9 mouse cellular contexts compared by ENCODE assay signal in genomic region chr7:98103002-98103941, GRCm38 (mm10). TPM values are rescaled to one million over a fixed set of nuclear protein-coding genes. Genes with fewer than 3 reads are reported as not detected.
DNase-seq lines count a peak whose midpoint lies in the region; ATAC-seq and TF ChIP-seq lines count a peak whose summit lies in the region.
"Had no signal": no experiment of that assay in that cellular context is flagged by ENCODE, and none has a peak within 500 bp of the region (broad histone marks: within the 10 kb centered on the region; RNA-seq: fewer than 3 reads in every experiment).

No protein-coding gene starts in this region.

- peak; percentile 71 for TF ChIP-seq CTCF in liver, adult 2 months (IDR thresholded peaks at IDR 0.05; ENCODE audit: low read depth, low read length)

- peaks cover 5% of the 10 kb centered on the region; the same call in 1 of the 2 replicates for H3K79me2 ChIP-seq in liver, adult 2 months (ENCODE audit: control insufficient read depth, insufficient read depth, low read length)

- peak; percentile 26; the same call in 1 of the 2 replicates for ATAC-seq in heart, embryonic 13.5 days (ENCODE audit: extremely low read depth, insufficient number of reproducible peaks, low FRiP score, low TSS enrichment)
- ATAC-seq in kidney, embryonic 16.5 days (ENCODE audit: low FRiP score, low TSS enrichment), result 0 out of 2 replicates have a peak, but pooled peaks have one; percentile 14
- ATAC-seq in stomach, embryonic 14.5 days (ENCODE audit: insufficient number of reproducible peaks, insufficient read depth, low FRiP score, low read depth), result no peak
- ATAC-seq: Patski had no signal

- 12% methylated on average over 21 of the region's 26 CpGs for WGBS in heart, embryonic 13.5 days
- 14% methylated on average over 24 of the region's 26 CpGs for WGBS in kidney, embryonic 16.5 days
- WGBS in liver, adult 2 months, result 4% methylated on average over 22 of the region's 26 CpGs
- 12% methylated on average over 24 of the region's 26 CpGs for WGBS in stomach, embryonic 14.5 days

- H3K27me3 ChIP-seq in erythroblast, embryonic 14.5 days (ENCODE audit: control insufficient read depth), result no peaks in the 10 kb centered on the region
- no peaks in the 10 kb centered on the region for H3K27me3 ChIP-seq in heart, embryonic 13.5 days (replicated peaks)
- no peaks in the 10 kb centered on the region for H3K27me3 ChIP-seq in kidney, embryonic 16.5 days (ENCODE audit: insufficient read depth, low read length)
- H3K27me3 ChIP-seq in liver, adult 2 months (ENCODE audit: control insufficient read depth, insufficient read depth, low read length), result no peaks in the 10 kb centered on the region
- H3K27me3 ChIP-seq in stomach, embryonic 14.5 days (ENCODE audit: control insufficient read depth, insufficient read depth, low read length), result no peaks in the 10 kb centered on the region
- H3K27me3 ChIP-seq: Patski had no signal

- no peak for TF ChIP-seq POLR2A in liver, adult 2 months (IDR thresholded peaks at IDR 0.05; ENCODE audit: extremely low read depth, insufficient read depth, low read length)

- H3K4me3 ChIP-seq in erythroblast, embryonic 14.5 days (replicated peaks), result peak overlapping the region; percentile 25
- H3K4me3 ChIP-seq in heart, embryonic 13.5 days, result peak overlapping the region; percentile 42
- H3K4me3 ChIP-seq in kidney, embryonic 16.5 days (ENCODE audit: low read length), result peak overlapping the region; percentile 20
- H3K4me3 ChIP-seq in liver, adult 2 months (ENCODE audit: insufficient read depth, low read depth, low read length), result peak overlapping the region; percentile 31
- peak overlapping the region; percentile 22 for H3K4me3 ChIP-seq in stomach, embryonic 14.5 days (ENCODE audit: low read depth, low read length)

- peak overlapping the region; percentile 80 for H3K9ac ChIP-seq in heart, embryonic 13.5 days
- H3K9ac ChIP-seq in kidney, embryonic 16.5 days (replicated peaks; ENCODE audit: low read length), result peak overlapping the region; percentile 58
- H3K9ac ChIP-seq in liver, adult 2 months (ENCODE audit: low read depth, low read length), result peak overlapping the region; percentile 32
- H3K9ac ChIP-seq in stomach, embryonic 14.5 days (replicated peaks; ENCODE audit: low read depth, low read length), result peak overlapping the region; percentile 28; the same call in 1 of the 2 replicates

- no peaks in the 10 kb centered on the region; the same call in 1 of the 2 replicates for H3K36me3 ChIP-seq in erythroblast, embryonic 14.5 days (ENCODE audit: control insufficient read depth)
- H3K36me3 ChIP-seq in heart, embryonic 13.5 days, result no peaks in the 10 kb centered on the region
- no peaks in the 10 kb centered on the region for H3K36me3 ChIP-seq in kidney, embryonic 16.5 days (ENCODE audit: insufficient read depth, low read length)
- no peaks in the 10 kb centered on the region for H3K36me3 ChIP-seq in liver, adult 2 months (ENCODE audit: control insufficient read depth, insufficient read depth, low read length)
- no peaks in the 10 kb centered on the region for H3K36me3 ChIP-seq in stomach, embryonic 14.5 days (ENCODE audit: control insufficient read depth, insufficient read depth, low read length)

- H3K4me1 ChIP-seq in erythroblast, embryonic 14.5 days (ENCODE audit: control insufficient read depth), result peaks cover 6% of the 10 kb centered on the region
- H3K4me1 ChIP-seq in heart, embryonic 13.5 days, result peaks cover 32% of the 10 kb centered on the region
- H3K4me1 ChIP-seq in kidney, embryonic 16.5 days (ENCODE audit: insufficient read depth, low read length), result peaks cover 29% of the 10 kb centered on the region
- peaks cover 28% of the 10 kb centered on the region for H3K4me1 ChIP-seq in liver, adult 2 months (ENCODE audit: control insufficient read depth, insufficient read depth, low read length)
- H3K4me1 ChIP-seq in stomach, embryonic 14.5 days (ENCODE audit: control insufficient read depth, insufficient read depth, low read length), result 0 out of 2 replicates have a peak, but pooled peaks cover 2% of the 10 kb centered on the region

- H3K27ac ChIP-seq in heart, embryonic 13.5 days (replicated peaks), result peak overlapping the region; percentile 72
- peak overlapping the region; percentile 86; the same call in 1 of the 2 replicates for H3K27ac ChIP-seq in kidney, embryonic 16.5 days (ENCODE audit: low read length)
- H3K27ac ChIP-seq in liver, adult 2 months (replicated peaks; ENCODE audit: insufficient read depth, low read depth, low read length), result peak overlapping the region; percentile 94
- H3K27ac ChIP-seq in stomach, embryonic 14.5 days (ENCODE audit: low read length), result peak overlapping the region; percentile 21; the same call in 1 of the 2 replicates

- peak; percentile 19 for DNase-seq in A20 (ENCODE audit: low read depth, low spot score)
- DNase-seq in brain, embryonic 18.5 days (ENCODE audit: low read depth, low spot score), result peak; percentile 66
- peak; percentile 67 for DNase-seq in liver, adult 2 months (ENCODE audit: extremely low read depth, low read depth, low spot score)
- peak; percentile 90 for DNase-seq in naive thymus-derived CD4-positive, alpha-beta T cell, adult 2 months (ENCODE audit: low read depth)

- H3K4me2 ChIP-seq in heart, embryonic 13.5 days, result peak overlapping the region; percentile 69
- peak overlapping the region; percentile 46 for H3K4me2 ChIP-seq in kidney, embryonic 16.5 days (replicated peaks; ENCODE audit: low read depth, low read length)
- peak overlapping the region; percentile 42 for H3K4me2 ChIP-seq in stomach, embryonic 14.5 days (replicated peaks; ENCODE audit: low read depth, low read length)

- H3K9me3 ChIP-seq in erythroblast, embryonic 14.5 days (ENCODE audit: control insufficient read depth, low read length), result no peaks in the 10 kb centered on the region
- no peaks in the 10 kb centered on the region for H3K9me3 ChIP-seq in heart, embryonic 13.5 days
- no peaks in the 10 kb centered on the region for H3K9me3 ChIP-seq in kidney, embryonic 16.5 days (ENCODE audit: low read length)
- H3K9me3 ChIP-seq in stomach, embryonic 14.5 days (ENCODE audit: control insufficient read depth, low read depth, low read length), result no peaks in the 10 kb centered on the region

RNA-seq across cellular contexts. Expression of gene Myo7a, which starts 16.1 kb away (rescaled TPM):
- 0.01 and 0.11 TPM in 2 replicates for polyA plus RNA-seq in erythroblast, embryonic 14.5 days (2012)
- polyA plus RNA-seq in heart, embryonic 13.5 days (2015; fragmentation: Nextera tagmentation; extraction: Ambion mirVana), result 8.6 and 8.7 TPM in 2 replicates
- polyA plus RNA-seq in kidney, embryonic 16.5 days (2015; fragmentation: Nextera tagmentation; extraction: Ambion mirVana), result 15.2 and 18.5 TPM in 2 replicates
- 7.0 and 11.5 TPM in 2 replicates for total RNA-seq in liver, adult 2 months (2014; rRNA removed)
- 8.2 and 11.0 TPM in 2 replicates for polyA plus RNA-seq in liver, adult 2 months (2012; rRNA removed)
- 10.1 and 12.7 TPM in 2 replicates for polyA plus RNA-seq in stomach, embryonic 14.5 days (2014; fragmentation: Nextera tagmentation; extraction: Ambion mirVana)

RNA-seq across cellular contexts. Expression of gene Omp, which starts 42.0 kb away (rescaled TPM):
- 0.37 and 0.42 TPM in 2 replicates for polyA plus RNA-seq in erythroblast, embryonic 14.5 days (2012)
- polyA plus RNA-seq in heart, embryonic 13.5 days (2015; fragmentation: Nextera tagmentation; extraction: Ambion mirVana), result 0.11 and 0.15 TPM in 2 replicates
- 0.49 and 0.81 TPM in 2 replicates for polyA plus RNA-seq in kidney, embryonic 16.5 days (2015; fragmentation: Nextera tagmentation; extraction: Ambion mirVana)
- 0.07 and 0.18 TPM in 2 replicates for total RNA-seq in liver, adult 2 months (2014; rRNA removed)
- polyA plus RNA-seq in liver, adult 2 months (2012; rRNA removed), result 0.12 and 0.22 TPM in 2 replicates
- polyA plus RNA-seq in stomach, embryonic 14.5 days (2014; fragmentation: Nextera tagmentation; extraction: Ambion mirVana), result 0.33 TPM in 1 of 2 replicates, not detected in the other

Comparison
In these comparisons a context has a peak if more than half of its experiments do, and no peak if none do; other contexts are left out.
1. DNase-seq: peak in every context shown above with its lines; median percentile 90 in naive thymus-derived CD4-positive, alpha-beta T cell, adult 2 months; 67 in liver, adult 2 months; 66 in brain, embryonic 18.5 days; 19 in A20.
2. H3K27ac ChIP-seq: peak in every context shown above with its lines; median percentile 94 in liver, adult 2 months; 86 in kidney, embryonic 16.5 days; 72 in heart, embryonic 13.5 days; 21 in stomach, embryonic 14.5 days.
3. H3K9ac ChIP-seq: peak in every context shown above with its lines; median percentile 80 in heart, embryonic 13.5 days; 58 in kidney, embryonic 16.5 days; 32 in liver, adult 2 months; 28 in stomach, embryonic 14.5 days.